Mouse (Mus musculus): Measurements from ENCODE around the gene Gm4871. TPM values are rescaled to one million over a fixed set of nuclear protein-coding genes. Genes with fewer than 3 reads are reported as not detected.

The Gm4871 gene
- polyA plus RNA-seq, 1 experiment from 2014 or later: not detected

GRCm38 (mm10) chr5:144987561-144987960 is 45.0 kb downstream of the Gm4871 start:
- Histone ChIP-seq H3K4me3 (ENCODE audit: low read length) (no peak overlapping the region), H3K4me1 (ENCODE audit: control insufficient read depth, insufficient read depth, low read depth, low read length) (no peaks in the 10 kb centered on the region), H3K9ac (ENCODE audit: low read depth, low read length) (no peak overlapping the region), H3K4me2 (ENCODE audit: low read length) (no peak overlapping the region), H3K27ac (ENCODE audit: low read depth, low read length) (no peak overlapping the region), H3K9me3 (ENCODE audit: control insufficient read depth, low read length) (no peaks in the 10 kb centered on the region), H3K36me3 (ENCODE audit: control insufficient read depth, insufficient read depth, low read length) (no peaks in the 10 kb centered on the region), H3K27me3 (replicated peaks; ENCODE audit: control insufficient read depth, insufficient read depth, low read length) (no peaks in the 10 kb centered on the region)
- 92% methylated on average over 13 of the region's 13 CpGs for WGBS
- ATAC-seq: no peak

- Histone ChIP-seq H3K9me3 (ENCODE audit: control insufficient read depth, low read length) (no peaks in the 10 kb centered on the region), H3K9ac (ENCODE audit: low read depth, low read length) (no peak overlapping the region), H3K27me3 (replicated peaks; ENCODE audit: control insufficient read depth, insufficient read depth, low read length) (no peaks in the 10 kb centered on the region), H3K4me2 (ENCODE audit: low read length) (no peak overlapping the region), H3K36me3 (ENCODE audit: control insufficient read depth, insufficient read depth, low read length) (no peaks in the 10 kb centered on the region), H3K4me1 (ENCODE audit: control insufficient read depth, insufficient read depth, low read depth, low read length) (no peaks in the 10 kb centered on the region), H3K27ac (ENCODE audit: low read depth, low read length) (no peak overlapping the region), H3K4me3 (ENCODE audit: low read length) (no peak overlapping the region)
- WGBS: 93% methylated on average over 5 of the region's 5 CpGs
- ATAC-seq: no peak
These were observed 47.7 kb downstream of the Gm4871 start for GRCm38 (mm10) chr5:144984839-144985238.

- H3K4me3 ChIP-seq (ENCODE audit: low read length): no peak overlapping the region
- no peak overlapping the region for H3K9ac ChIP-seq (ENCODE audit: low read depth, low read length)
- H3K9me3 ChIP-seq (ENCODE audit: control insufficient read depth, low read length): no peaks in the 10 kb centered on the region
- H3K27me3 ChIP-seq (replicated peaks; ENCODE audit: control insufficient read depth, insufficient read depth, low read length): no peaks in the 10 kb centered on the region
- H3K27ac ChIP-seq (ENCODE audit: low read depth, low read length): no peak overlapping the region
- ATAC-seq: no peak
- WGBS: 99% methylated on average over 3 of the region's 3 CpGs
- H3K36me3 ChIP-seq (ENCODE audit: control insufficient read depth, insufficient read depth, low read length): no peaks in the 10 kb centered on the region
- H3K4me2 ChIP-seq (ENCODE audit: low read length): no peak overlapping the region
- H3K4me1 ChIP-seq (ENCODE audit: control insufficient read depth, insufficient read depth, low read depth, low read length): no peaks in the 10 kb centered on the region
These were observed 49.3 kb downstream of the Gm4871 start for GRCm38 (mm10) chr5:144983227-144983626.

Other genes with a start within 250 kb of the Gm4871 start
- gene Smurf1, start 66.9 kb downstream of the Gm4871 start, polyA plus RNA-seq (2015; fragmentation: Nextera tagmentation; extraction: Ambion mirVana): 14.9 and 30.0 TPM in 2 replicates
- not detected in 2 replicates for gene 1700018F24Rik, start 10.2 kb upstream of the Gm4871 start, polyA plus RNA-seq (2015; fragmentation: Nextera tagmentation; extraction: Ambion mirVana)
- gene Arpc1a, start 51.1 kb upstream of the Gm4871 start, polyA plus RNA-seq (2015; fragmentation: Nextera tagmentation; extraction: Ambion mirVana): 234 and 235 TPM in 2 replicates
- not detected in 2 replicates for gene Kpna7, start 51.3 kb upstream of the Gm4871 start, polyA plus RNA-seq (2015; fragmentation: Nextera tagmentation; extraction: Ambion mirVana)
- gene Arpc1b, start 81.5 kb upstream of the Gm4871 start, polyA plus RNA-seq (2015; fragmentation: Nextera tagmentation; extraction: Ambion mirVana): 72.7 and 84.8 TPM in 2 replicates
- gene Pdap1, start 107.5 kb upstream of the Gm4871 start, polyA plus RNA-seq (2015; fragmentation: Nextera tagmentation; extraction: Ambion mirVana): 90.9 and 98.7 TPM in 2 replicates
- gene Bud31, start 107.6 kb upstream of the Gm4871 start, polyA plus RNA-seq (2015; fragmentation: Nextera tagmentation; extraction: Ambion mirVana): 164 and 169 TPM in 2 replicates
- gene Ptcd1, start 134.4 kb upstream of the Gm4871 start, polyA plus RNA-seq (2015; fragmentation: Nextera tagmentation; extraction: Ambion mirVana): 19.6 and 22.4 TPM in 2 replicates
- 45.4 and 47.4 TPM in 2 replicates for gene Cpsf4, start 134.5 kb upstream of the Gm4871 start, polyA plus RNA-seq (2015; fragmentation: Nextera tagmentation; extraction: Ambion mirVana)
- 673 and 743 TPM in 2 replicates for gene Atp5j2, start 159.3 kb upstream of the Gm4871 start, polyA plus RNA-seq (2015; fragmentation: Nextera tagmentation; extraction: Ambion mirVana)
- 13.1 and 14.1 TPM in 2 replicates for gene Zkscan14, start 169.1 kb upstream of the Gm4871 start, polyA plus RNA-seq (2015; fragmentation: Nextera tagmentation; extraction: Ambion mirVana)
- 13.7 and 14.5 TPM in 2 replicates for gene Zkscan5, start 171.8 kb upstream of the Gm4871 start, polyA plus RNA-seq (2015; fragmentation: Nextera tagmentation; extraction: Ambion mirVana)
- gene Zfp655, start 199.0 kb upstream of the Gm4871 start, polyA plus RNA-seq (2015; fragmentation: Nextera tagmentation; extraction: Ambion mirVana): 27.2 and 30.0 TPM in 2 replicates
- gene Zscan25, start 247.7 kb upstream of the Gm4871 start, polyA plus RNA-seq (2015; fragmentation: Nextera tagmentation; extraction: Ambion mirVana): 0.40 and 0.47 TPM in 2 replicates

All from hindbrain, embryonic 16.5 days (tissue).